Mouse (Mus musculus) urinary bladder, postnatal 36 days (tissue): ENCODE data around the gene Fam43b.

Experiments
- DNase-seq, 2 experiments: peaks; one replicate each; pipeline ENCODE4 v3.0.0; 2022; ENCODE audit warnings: low spot score in 2 of 2, mixed read lengths in 1 of 2

Fam43b gene

DNA sequence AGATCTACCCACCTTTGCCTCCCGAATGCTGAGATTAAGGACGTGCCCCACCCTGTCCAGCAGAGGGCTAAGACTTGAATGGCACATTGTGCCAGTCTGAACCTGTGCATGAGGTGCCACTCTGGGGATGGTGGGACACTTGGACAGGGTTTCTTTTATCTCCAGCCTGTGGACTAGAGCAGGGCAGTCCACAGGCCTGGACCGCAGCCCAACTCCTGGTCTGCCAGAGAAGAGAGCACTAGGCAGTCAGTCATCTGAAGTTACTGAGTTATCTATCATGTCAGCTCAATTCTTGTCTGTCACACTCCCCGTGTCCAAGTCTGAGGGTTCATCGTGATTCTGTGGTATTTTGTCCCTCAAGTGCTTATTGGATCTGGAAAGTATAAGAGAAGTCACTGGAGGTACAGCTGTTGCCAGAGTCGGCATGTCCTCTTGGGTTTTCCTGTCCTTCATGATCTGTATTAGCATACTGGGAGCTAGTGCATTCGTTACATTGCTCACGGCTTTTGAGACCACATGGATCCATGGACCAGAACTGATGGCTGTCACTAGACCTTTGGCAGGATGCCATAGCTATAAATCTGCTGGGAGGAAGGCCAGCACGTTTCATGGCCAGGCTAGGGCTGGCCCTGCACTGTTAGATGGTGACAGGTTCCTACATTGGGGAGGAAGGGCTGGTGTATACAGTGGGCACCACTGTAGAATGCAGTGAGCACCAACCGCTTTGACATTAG lies 42.7 kb downstream of the Fam43b start:
- no peak for DNase-seq

DNA sequence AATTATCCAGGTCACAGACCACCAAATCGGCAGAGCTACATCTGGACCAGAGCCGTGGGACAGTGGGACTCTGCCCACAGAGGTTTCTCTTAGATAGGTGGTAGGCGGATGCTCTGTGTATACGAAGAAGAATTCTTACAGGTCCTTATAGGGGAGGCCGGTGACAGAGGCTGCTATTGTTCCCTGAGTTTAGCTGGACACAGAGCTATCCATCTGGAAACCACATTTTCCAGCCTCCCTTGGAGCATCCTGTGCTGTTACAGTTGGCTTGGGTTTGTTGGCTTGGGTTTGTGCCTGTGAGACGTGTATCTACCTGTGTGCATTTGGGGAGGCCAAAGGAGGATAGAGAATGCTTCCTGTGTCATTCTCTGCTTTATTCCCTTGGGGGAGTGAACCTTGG lies 43.6 kb downstream of the Fam43b start:
- no peak for DNase-seq

DNA sequence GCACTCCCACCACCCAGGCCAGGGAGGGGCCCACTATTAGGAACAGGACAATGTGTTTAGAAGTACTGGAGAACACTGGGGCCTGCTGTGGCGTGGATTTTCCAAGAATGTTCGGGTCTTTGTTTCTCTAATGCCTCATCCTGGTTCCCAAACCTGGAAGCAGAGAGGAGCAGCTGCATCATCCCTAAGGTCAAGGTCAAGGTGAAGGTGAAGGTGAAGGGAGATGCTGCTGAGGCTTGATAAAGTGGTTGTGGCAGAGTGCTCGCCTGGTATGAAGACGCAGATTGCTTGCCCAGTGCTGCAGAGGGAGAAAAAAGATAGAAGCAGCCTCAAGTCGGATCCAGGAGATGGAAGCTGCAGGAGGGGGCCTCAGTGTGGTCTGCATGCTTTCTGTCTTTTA lies 44.5 kb downstream of the Fam43b start:
- DNase-seq: no peak

DNA sequence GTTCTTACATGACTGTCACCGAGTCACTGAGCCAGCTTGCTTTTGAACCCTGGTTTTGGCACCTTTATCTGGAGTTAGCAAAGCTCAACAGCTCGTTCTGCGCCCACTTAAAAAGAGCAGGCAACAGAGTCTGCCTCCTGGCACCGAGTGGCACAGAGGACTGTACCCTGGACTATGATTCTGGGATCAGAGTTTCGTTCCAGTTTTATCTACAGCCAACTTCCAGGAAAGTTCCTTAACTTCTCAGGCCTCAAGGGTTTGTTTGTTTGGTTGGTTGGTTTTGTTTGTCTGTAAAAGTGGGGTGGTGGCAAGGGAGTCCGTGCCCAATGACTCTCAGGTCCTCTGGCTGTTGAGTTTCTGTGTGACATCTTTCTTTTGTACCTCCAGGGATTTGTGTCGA lies 47.6 kb downstream of the Fam43b start:
- no peak for DNase-seq

DNA sequence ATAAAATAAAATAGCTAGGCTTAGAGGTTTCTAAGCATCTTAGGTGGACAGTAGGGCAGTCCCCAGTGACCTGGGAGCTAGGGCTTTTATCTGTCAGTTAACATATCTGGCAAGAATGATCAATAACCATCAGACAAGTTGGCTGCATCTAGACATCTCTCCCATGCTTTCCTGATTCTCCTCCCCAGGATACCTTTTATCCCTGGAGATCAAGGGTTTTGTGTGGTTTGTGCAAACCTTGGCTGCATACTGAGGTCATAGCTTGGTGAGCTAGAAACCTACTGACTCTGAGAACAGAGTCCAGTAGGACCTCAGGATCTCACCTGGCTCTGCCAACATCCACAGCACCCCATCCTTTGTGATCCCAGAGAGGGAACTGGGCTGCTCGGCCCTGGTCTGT lies 49.0 kb downstream of the Fam43b start:
- no peak for DNase-seq

DNA sequence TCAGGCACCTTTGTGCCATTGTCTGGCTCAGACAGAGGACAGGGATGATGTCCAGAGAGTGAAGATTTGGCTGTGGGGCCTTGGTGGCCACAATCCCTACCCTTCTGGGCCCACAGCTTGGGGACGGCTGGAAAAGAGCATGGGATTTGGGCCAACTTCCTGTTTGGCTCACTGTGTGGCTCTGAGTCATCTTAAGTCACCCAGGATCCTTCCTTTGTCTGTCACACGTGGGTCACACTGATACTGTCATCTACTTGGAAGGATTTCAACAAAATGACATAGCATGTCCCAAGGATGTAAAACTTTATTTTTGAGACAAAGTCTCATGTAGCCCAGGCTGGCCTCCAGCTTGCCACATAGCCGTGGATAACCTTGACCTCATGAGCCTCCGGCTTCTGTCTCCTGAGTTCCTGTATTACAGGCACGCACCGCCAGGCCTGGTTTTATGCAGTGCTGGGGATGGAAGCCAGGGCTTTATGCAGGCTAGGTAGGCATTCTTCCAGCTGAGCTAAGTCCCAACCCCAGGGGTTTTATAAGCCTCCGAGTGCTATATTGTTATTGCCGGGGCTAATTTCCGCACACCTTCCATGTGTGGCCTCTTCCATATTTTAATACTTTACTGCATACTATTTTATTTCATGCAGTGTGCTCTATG lies 51.3 kb downstream of the Fam43b start:
- DNase-seq: no peak
